Mouse (Mus musculus) yolk sac, embryonic 10.5 days (tissue): ENCODE data around the gene Mcoln1.

Experiments used
- DNase-seq: peaks from one replicate; pipeline ENCODE4 v3.0.0-alpha.2; 2017; ENCODE audit warnings: low spot score

Mcoln1 gene

GRCm38 (mm10) chr8:3498583-3498982 is 1.7 kb upstream of the Mcoln1 start:
- DNase-seq: no peak

GRCm38 (mm10) chr8:3499751-3500150 is 506 bp upstream of the Mcoln1 start:
- DNase-seq: no peak

GRCm38 (mm10) chr8:3502217-3502616 is 2.0 kb downstream of the Mcoln1 start:
- no peak for DNase-seq

DNA sequence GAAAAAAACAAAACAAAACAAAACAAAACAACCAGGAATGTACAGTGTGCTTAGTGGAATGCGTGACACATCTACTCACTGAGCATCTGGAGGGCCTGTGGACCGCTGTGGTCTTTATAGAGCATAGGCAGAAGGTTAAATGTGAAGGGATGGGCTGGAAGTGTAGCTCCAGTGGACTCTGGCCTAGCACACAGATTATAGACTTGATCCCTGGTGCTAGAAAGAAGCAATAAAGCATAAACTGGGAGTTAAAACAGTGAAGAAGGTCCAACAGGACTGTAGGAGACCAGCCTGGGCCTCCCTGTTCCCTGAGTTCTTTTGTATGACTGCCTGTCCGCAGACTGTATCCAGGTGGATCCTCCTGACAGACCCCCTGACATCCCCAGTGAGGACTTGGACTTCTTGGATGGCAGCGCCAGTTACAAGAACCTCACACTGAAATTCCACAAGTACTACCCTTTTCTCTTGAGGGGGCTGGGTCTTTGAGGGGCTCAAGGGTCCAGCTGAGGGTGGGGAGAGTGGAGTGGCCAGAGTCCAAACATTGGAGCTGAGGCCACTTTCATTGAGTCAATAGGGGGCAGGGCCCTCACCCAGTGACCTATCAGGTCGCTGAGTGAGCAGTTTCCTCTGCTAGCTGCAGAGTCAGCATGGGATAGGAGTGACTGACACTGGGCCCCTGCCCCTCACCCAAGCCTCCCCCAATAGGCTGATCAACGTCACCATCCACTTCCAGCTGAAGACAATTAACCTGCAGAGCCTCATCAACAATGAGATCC is 7.9 kb downstream of the Mcoln1 start:
- DNase-seq: peak; percentile 82

DNA sequence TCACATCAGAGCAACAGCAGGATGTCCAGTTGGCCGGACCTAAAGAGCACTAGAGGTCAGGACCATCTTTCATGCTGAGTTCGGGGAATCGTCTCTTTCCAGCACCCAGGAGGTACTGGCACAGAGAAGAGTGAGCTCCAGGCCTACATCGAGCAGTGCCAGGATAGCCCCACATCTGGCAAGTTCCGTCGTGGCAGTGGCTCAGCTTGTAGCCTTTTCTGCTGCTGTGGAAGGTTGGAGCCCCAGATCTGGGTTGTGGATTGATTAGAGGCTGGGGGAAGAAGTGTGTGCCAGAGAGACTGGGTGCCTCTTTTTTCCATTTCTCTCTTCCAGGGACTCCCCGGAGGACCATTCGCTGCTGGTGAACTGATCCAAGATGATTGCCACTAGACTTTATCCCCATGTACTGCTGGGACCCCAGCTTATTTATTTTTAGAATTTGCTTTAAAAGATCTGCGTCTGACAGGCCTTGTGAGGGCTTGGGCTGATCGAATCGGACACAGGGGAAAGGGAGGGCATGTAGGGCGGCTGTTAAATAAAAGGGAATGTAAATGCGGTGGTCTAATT is 14.5 kb downstream of the Mcoln1 start:
- no peak for DNase-seq

DNA sequence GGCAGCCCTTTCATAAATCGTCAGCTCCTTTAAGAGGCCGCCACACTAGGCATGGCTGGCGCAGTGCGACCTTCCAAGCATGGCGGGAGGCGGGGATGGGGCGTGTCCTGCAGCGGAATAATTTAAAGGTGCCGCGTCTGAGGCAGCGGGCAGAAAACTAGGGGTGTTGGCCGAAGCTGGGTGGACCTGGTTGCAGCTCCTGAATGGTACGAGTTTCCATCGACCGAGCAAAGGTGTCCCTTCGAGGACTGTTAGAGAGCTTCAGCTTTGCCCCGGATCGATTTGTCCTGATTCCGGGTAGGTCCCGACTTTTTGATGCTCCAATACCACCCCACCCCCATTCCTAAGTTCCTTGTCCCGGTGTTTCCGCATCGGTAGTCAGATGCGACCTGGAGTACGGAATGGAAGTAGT is 15.0 kb downstream of the Mcoln1 start, which contains the start of gene Pnpla6:
Gene Pnpla6 (plus strand): TSS at position 125 of the 412 bp plus-strand sequence.
- DNase-seq: peak; percentile 91

GRCm38 (mm10) chr8:3515771-3516417 is 15.6 kb downstream of the Mcoln1 start:
- DNase-seq: peak; percentile 75

DNA sequence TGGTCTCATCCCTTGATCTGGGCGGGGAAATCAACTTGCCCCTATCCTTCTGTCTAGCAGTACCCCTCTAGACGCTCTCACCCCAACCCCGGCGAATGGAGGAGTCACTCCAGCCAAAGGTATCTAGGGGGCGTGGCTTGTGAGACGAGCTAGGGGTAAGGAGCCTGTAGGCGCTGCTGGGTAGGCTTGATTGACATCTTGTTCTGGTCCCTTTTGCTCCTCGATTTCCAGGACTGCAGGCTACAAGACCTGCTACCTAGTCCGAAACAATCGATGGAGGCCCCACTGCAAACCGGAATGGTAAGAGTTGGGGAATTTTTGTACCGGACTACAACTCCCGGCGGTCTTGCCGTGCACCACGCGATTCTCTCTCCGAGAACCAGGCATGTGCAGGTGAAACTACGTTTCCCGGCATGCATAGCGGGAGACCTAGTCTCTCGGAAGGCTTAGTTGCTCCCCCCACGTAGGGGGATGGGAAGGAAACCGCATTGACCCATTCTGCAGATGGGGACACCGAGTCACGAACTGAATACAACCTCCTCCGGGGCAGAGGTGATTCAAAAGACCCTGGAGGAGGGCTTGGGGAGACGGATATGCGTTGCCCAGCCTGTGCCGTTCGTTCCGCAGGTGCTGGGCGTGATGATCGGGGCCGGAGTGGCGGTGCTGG is 16.3 kb downstream of the Mcoln1 start:
- peak; percentile 92 for DNase-seq

GRCm38 (mm10) chr8:3517117-3517495 is 16.8 kb downstream of the Mcoln1 start:
- peak; percentile 32 for DNase-seq

DNA sequence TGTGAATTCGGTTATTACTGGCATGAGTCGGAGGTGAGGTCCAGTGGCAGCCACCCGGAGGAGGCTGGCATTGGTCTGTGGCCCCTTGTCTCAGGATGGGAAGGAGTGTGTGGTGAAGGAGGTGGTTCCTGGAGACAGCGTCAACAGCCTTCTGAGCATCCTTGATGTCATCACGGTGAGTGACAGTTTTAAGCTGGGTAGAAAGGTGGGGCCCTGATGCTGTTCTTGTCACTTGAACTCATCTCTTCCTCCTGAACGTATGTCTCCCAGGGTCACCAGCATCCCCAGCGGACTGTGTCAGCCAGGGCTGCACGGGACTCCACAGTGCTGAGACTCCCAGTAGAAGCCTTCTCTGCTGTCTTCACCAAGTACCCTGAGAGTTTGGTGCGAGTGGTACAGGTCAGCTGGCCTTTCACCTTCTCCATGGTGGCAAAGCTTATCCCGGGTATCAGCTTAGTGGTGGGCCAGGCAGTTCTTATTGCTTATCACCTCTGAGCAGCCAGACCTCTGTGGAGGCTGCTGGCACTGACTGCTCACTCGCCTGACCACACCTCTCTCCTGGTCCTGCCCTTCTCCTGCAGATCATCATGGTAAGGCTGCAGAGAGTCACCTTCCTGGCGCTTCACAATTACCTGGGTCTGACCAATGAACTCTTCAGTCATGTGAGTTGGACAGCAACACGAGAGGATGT is 21.9 kb downstream of the Mcoln1 start:
- no peak for DNase-seq

- DNase-seq: no peak
These were observed 30.6 kb downstream of the Mcoln1 start for GRCm38 (mm10) chr8:3530816-3531215.

GRCm38 (mm10) chr8:3531936-3532335 is 31.7 kb downstream of the Mcoln1 start:
- DNase-seq: no peak

DNA sequence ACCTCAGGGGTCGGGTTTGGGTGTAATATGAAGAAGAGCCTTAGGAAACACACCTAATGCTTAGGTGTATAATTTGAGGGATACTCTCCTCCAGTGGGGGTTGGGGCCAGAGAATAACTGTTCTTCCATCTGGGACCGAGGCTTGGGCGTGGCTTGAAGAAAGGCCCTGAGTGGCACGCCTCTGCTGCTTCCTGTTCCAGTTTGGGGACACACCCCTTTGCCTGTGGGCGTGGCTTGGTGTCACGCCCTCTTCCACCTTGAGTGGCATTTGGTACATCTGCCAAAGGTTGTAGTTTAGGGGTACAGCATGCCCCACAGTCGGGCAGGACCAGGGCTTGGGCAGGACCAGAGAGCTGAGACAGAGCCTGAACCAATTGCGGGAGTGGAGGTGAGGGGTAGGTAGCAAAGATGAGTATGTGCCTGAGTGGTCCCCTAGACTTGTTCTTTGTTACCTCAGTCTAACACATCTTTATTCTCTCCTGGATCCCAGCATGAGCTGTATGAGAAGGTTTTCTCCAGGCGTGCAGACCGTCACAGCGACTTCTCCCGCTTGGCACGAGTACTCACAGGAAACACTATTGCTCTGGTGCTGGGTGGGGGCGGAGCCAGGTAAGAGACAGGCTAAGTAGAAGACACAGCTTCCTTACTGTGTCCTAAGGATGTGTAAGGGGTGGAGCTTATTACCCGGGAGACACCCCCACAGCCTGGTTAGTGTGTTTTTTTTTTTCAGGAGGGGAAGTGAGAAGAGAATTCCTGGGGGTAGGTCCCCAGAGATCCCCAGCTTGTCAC is 36.0 kb downstream of the Mcoln1 start:
- DNase-seq: no peak

- DNase-seq: no peak
These were observed 36.7 kb downstream of the Mcoln1 start for GRCm38 (mm10) chr8:3536940-3537339.

- DNase-seq: no peak
These were observed 37.4 kb downstream of the Mcoln1 start for GRCm38 (mm10) chr8:3537666-3538065.

- no peak for DNase-seq
These were observed 38.9 kb downstream of the Mcoln1 start for GRCm38 (mm10) chr8:3539146-3539545.

- no peak for DNase-seq
These were observed 39.8 kb downstream of the Mcoln1 start for GRCm38 (mm10) chr8:3540076-3540475.

- no peak for DNase-seq
These were observed 46.3 kb downstream of the Mcoln1 start for GRCm38 (mm10) chr8:3546511-3546910.

- DNase-seq: no peak
These were observed 52.0 kb downstream of the Mcoln1 start for GRCm38 (mm10) chr8:3552240-3552639.

DNA sequence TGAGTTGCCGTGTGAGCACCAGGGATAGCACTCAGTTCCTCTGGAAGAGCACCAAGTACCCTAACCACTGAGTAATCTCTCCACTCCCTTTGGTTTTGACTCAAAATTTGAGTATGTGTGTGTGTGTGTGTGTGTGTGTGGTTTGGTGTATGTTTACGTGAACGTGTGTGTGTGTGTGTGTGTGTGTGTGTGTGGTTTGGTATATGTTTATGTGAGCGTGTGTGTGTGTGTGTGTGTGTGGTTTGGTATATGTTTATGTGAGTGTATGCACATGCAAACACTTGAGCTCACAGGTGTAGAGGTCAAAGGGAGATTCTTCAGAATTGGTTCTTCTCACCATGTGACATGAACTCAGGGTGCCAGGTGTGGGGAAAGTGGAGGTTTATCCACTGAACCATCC is 55.9 kb downstream of the Mcoln1 start:
- DNase-seq: peak; percentile 24
